Mouse (Mus musculus): Measurements from ENCODE around the gene Hoxa13. TPM values are rescaled to one million over a fixed set of nuclear protein-coding genes. Genes with fewer than 3 reads are reported as not detected.

The Hoxa13 gene
- total RNA-seq, 2 experiments from 2014 or later: 3.7 to 6.0 TPM

DNA sequence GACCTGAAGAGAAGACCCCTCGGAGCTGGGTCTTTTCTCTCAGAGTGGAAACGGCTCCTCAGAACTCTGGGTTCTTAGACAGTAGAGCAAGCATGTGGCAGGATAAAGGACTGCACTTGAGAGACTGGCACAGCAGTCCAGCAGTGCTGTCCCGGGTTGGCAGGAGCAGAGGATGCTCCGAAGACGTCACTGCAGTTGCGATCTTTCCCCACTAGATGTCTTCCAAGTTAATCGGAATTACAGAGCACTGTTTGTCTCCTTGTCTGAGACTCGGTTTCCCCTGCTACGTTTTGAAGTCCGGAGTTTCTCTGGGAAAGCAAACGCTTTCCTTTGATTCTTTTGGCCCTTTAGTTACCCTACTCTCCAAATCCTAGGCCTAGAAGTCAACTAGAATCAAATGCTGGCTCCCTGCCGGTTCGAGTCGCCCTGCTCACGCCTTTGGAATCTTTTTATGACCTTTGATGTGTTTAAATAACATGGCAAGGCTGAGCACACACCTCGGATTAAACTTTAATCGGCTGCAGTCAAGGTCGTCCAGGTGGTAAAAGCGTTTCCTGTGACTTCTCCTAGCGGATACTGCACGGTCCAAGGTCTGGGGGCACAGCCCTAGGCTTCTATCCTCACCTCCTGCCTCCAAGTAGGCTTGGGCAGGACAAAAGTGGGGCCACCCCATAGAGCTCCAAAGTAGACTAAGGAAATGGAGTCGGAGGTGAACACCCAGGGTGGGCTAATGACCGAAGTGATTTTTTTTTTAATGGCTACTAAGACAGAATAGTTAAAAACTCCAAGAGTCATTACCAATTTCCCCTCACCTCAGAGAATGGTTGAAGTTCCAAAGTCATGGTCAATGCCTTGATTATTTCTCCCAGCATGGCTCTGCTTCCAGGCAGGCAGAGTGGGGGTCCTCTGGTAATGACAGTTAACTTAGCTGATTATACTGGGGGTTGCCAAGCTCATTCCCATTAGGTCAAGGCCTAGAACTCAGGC, 10.1 kb upstream of the Hoxa13 start:
- peak; percentile 71 for DNase-seq (ENCODE audit: low spot score)

DNA sequence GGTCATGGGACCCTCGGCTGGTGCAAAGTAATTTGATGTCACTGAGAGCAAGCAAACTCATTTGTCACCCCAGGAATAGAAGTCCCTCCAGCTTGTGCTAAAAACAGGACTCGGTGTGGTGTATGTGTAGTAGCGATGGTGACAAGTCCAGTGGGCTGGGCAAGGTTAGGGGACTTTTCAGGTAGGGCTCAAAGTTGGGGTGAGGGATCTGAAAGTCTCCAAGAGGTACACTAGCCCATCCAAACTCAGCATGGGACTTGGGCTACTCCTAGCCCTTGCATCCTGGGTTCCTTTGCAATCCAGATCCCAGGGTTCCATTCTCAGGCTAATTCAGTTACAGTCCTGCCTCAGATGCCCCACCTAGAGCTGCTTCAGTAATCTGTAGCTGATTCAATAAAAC, 8.1 kb upstream of the Hoxa13 start:
- no peak for DNase-seq (ENCODE audit: low spot score)

DNA sequence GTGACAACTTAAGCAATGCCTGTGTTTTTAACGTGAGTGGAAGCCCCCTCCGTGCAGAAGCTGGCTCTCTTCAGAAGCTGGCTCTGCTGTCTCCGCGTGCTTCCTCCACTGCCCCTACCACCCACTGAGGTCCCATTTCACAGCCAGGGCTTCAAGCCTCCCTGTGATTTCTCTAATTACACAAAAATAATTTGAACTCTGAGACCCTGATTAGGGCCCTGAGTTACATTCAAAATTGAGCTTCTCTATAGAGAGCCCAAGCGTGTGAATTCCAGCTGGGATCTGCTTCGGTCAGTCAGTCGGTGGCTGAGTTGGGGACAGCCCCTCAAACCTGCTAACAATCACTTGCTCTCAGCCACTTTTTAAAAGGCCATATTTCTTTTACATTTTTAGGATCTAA, 7.7 kb upstream of the Hoxa13 start:
- no peak for DNase-seq (ENCODE audit: low spot score)

DNA sequence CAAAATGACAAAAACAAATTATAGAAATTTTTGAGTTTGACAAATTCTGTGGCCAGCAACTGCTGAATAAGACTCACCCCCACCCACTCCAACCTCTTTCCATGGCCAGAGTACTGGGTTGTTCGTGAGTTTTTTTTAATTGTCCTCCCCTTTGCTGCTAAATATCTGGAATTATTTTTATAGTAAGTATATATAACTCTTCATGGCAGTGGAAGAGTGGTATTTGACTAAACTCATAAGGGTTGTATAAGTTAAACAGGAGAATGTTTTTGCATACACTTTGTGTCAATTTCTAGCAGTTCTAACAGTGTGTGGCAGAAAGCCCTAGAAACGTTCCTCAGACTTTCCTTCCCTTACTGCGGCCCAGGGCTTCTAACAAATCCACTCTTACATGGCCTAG, 7.0 kb upstream of the Hoxa13 start:
- no peak for DNase-seq (ENCODE audit: low spot score)

DNA sequence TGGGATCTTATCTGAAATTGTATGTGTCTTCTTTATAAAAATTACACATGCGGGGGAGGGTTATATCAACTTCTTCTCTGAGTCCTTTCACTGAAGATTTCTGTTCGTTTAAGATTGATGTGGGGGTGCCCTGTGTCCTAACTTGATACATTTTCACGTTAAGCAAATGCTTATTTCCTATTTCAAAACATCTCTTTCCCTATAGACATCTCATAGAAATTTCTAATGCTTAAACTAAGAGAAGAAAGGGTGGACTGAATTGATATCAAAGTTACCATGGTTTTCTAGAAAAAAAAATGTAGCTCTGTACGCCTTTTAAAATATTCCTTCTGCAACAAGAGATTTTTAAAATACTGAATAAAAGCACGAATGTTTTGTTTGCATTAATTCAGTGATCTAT, 6.5 kb upstream of the Hoxa13 start:
- no peak for DNase-seq (ENCODE audit: low spot score)

DNA sequence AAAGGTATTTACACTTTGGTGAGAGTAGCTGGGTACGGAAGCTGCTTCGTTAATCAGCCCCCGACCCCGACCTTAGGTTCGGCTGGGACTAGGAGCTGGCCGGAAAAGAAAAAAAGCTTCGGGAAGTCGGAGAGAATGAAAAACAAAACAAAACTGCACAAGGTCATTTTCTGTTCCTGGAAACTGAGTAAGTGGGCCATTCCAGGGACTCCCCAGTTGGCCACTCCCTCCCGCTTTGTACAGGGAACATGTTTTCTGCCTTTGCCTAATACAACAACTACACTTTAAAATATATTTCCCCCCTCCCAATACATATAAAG, 5.9 kb upstream of the Hoxa13 start:
- DNase-seq (ENCODE audit: low spot score): no peak

DNA sequence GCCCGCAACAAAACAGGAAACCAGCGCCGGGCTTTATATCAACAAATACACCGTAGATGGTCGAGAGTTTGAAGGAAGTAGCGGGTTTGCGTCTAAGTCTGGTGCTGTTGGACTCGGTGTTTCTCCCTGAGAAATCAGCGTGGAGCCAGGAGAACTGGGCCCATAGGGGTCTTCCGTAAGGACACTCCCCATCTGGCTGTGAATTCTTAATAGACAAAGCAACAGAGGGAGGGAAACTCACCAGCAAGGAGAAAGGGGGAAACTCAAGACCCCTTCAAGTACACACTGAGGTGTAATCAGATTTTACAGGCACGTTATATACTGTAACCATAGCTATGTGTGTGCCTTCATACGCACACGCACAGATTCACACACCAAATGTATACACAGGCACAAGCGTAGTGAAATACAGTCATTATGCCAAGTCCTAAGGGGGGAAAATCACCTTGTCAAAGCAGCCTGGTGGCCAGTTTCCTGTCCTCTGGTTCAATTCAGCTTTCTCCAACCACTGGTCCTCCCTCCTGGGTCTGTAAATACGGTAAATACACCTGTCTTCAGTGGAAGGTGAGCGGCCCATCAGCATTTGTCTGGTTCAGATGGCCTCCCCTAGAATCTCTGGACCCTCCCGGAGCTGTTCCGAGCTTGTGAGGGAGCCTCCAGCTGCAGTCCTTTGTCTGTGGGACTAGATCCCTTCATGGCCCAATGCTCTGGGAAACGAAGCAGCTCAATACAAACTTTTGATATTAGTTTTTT, 5.4 kb upstream of the Hoxa13 start:
- DNase-seq (ENCODE audit: low spot score): no peak

DNA sequence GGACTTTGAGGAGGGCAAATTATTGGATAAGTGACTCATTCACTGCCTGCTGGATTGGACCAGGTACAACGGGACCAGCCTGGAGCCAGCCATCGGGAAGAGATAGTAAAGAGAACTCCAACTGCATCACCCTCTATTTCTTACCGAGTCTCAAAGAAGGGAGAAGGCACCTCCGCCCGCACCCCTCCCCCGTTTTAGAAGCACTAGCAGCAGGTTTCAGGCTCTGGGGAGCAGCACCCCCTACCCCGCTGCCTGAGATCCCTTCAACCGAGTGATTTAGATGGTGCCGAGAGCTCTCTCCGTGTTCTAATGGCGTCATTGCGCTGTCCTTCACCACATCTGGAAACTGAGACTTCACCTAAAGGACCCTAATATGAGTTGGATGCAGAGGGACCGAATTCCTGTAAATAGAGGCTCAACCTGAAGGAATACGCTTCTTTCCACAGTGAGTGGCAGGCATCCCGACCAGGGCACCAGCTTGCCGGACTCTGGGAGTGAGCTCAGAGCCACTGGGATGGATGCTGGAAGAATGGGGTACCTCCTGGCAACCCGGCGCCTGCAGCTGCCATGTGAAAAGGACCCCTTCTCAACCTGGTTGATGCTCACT, 4.7 kb upstream of the Hoxa13 start:
- DNase-seq (ENCODE audit: low spot score): no peak

DNA sequence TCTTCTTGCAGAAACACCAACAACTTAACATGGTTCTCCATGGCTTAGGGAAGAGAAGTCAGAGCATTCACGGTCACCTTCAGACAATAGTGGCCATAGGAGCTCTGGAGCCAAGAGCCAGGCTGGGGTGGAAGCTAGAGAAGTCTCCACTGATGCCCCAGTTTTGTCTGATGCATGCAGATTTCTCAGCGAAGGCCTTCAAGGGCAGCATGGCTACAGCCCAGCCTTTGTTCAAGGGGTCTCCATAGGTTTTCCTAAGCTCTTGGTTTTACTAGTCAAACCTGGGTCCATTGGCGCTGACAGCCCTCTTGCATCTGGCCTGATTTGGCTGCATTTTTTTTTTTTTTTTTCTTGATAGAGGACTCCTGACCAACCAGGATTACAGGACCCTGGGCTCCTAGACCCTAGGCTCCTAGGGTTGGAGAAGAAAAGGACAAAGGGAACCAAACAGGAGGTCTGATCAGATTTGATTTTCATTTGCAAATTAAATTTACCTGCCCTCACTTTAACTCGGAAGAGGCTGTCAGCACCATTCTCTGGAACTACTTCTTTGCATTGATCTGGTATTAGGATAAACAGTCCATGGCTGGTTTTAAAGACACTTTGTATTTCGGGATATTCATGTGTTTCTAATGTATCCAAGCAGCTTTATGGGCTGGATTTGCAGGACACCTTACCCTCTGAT, 3.6 kb upstream of the Hoxa13 start:
- DNase-seq (ENCODE audit: low spot score): no peak

DNA sequence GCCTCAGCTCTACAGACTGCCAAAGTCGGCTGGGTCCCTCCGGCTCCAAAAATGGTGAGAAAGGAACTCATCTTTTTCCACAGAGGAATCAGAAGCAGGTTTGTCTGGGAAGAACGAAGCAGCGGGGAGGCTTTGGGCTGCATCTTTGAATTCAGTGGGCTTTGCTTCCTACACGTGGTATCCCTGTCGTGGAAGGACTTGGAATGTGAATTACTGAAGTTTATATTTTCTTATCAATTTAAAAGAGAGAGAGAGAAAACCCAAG, 2.6 kb upstream of the Hoxa13 start:
- DNase-seq (ENCODE audit: low spot score): no peak

DNA sequence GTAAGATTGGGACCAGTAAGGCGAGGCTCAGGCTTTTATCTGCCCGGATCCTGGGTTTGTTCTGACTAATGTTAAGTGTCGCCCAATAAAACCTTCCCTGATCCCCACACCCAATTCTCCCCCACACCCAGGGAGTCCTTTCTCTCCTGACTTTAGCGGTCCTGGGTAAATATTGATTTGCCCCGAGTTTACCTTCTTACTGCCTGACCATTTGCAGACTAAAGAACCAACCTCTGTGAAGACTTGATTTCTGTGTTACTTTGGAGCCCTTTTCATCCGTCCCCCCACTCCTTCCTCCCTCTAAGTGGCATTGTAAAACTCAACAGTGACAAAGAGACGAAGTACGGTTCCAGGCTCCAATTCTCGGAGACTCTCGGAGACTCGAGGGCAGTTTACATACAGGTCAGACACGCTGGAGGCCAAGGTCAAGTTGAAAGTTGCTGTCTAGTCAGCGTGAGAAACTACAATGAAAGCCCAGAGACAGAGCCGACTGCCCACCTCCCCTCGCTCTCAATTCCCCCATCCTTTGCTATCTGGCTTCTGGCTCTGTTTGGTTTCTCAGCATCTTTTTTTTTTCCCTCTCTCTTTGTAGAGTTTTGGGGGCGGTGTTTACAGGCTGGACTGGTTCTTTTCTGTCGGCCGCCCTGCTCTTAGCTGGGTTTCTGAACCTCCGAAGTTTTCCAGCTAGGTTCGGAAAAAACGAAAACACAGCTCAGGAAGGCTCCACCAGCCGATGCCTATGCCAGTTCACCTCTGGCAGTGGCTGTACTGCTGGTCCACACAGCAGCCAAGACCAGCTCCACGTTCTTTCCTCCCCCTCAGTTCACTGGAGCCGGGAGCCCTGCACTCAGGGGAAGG, 2.0 kb upstream of the Hoxa13 start:
- DNase-seq (ENCODE audit: low spot score): no peak

DNA sequence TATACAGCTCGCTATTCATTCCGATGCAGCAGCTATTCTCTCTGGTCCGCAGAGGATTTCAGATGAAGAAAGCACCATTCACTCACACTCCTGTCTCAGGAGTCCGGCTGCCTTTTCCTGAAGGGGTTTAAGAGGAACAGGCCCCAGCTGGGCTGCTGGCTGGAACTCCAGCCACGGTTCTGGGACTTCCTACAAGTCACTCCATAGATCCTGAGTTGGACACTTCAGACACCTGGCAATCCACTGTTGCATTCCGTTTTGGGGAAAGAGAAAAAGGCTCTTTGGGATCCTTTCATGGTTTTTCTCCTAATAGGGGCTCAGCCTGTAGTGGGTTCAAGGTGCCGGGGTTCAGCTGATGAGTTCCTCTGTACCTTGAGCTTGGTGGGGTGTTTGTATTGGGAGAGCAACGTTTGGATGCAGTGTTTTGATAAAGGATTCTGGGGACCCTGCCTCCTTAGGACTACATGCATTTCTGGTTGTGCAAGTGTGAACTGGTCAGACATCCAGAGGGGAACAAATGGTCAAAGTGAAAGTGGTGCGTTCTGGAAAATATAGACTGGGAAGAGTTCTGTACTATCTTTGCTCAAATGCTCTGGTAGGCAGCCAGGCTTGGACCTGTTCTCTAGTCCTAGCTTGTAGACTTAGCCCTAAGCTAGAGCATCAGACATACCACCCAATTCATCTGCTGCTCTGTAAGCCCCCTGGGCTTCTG, 1.2 kb upstream of the Hoxa13 start:
- no peak for DNase-seq (ENCODE audit: low spot score)

DNA sequence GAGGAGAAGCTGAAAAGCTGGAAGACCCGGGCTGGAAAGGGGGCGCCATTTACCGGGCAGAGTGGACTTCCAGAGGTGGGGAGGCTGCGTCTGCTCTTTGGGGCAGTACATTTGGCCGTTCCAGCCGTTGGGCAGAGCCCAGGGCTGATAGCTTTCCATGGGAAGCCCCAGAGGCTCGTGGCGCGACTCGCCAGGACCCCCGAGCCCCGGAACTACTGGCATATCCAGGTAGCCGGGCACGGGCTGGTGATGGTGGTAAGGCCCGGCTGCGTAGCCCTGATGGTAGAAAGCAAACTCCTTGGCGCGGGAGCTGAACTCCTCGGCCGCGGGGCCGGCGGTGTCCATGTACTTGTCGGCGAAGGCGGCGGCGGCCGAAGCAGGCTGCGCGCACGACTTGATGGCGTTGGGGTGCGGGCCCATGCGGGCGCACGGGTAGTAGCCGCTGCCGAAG, 844 bp downstream of the Hoxa13 start:
- no peak for DNase-seq (ENCODE audit: low spot score)

DNA sequence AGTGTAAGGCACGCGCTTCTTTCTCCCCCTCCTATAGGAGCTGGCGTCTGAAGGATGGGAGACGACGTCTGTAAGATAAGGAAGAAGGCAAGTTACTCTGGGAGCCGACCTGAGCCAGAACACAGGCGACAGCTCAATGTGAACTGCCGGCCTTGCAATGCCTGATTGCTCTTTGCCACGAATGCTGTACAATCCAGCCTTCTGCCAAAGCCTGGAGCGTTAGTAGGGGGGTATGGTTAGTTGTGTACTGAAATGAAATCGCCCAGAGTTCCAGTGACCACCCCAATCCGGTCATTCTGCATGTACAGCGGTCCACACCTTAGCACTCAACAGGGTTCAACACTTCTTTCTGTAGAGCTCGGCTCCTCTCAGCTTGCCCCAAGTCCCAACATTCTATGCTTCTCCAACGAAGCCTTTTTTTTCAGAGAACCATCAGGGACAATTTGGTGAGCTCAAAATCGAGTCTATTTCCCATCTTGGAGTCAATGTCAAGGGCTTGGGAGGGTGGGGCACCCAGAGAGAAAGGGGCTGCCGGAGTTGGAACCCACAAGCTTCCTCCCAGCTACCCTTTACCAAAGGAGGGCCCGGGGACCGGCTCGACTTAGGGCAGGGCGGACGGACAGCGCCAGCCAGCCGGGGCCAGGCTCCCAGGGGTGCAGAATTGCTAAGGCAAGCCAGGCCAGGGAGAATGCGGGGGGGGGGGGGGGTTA, 1.4 kb downstream of the Hoxa13 start:
- no peak for DNase-seq (ENCODE audit: low spot score)

DNA sequence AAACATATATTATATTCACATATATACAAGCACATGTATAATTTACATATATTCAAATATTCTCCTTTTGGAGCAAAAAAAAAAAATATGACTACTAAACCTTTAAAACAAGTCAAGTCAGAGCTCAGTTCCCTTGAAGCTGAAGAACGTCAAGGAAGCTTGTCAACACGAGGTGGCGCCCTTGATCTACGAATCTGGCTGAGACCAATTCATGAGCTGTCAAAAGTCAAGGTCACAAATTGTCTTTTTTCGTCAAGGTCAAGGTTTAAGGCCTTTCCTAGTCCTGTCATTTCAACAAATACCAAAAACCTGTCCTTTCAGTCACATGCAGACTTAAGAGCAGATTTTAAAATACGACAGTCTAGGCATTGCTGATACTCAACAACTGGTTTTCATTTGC, 3.7 kb downstream of the Hoxa13 start:
- DNase-seq (ENCODE audit: low spot score): peak; percentile 86

DNA sequence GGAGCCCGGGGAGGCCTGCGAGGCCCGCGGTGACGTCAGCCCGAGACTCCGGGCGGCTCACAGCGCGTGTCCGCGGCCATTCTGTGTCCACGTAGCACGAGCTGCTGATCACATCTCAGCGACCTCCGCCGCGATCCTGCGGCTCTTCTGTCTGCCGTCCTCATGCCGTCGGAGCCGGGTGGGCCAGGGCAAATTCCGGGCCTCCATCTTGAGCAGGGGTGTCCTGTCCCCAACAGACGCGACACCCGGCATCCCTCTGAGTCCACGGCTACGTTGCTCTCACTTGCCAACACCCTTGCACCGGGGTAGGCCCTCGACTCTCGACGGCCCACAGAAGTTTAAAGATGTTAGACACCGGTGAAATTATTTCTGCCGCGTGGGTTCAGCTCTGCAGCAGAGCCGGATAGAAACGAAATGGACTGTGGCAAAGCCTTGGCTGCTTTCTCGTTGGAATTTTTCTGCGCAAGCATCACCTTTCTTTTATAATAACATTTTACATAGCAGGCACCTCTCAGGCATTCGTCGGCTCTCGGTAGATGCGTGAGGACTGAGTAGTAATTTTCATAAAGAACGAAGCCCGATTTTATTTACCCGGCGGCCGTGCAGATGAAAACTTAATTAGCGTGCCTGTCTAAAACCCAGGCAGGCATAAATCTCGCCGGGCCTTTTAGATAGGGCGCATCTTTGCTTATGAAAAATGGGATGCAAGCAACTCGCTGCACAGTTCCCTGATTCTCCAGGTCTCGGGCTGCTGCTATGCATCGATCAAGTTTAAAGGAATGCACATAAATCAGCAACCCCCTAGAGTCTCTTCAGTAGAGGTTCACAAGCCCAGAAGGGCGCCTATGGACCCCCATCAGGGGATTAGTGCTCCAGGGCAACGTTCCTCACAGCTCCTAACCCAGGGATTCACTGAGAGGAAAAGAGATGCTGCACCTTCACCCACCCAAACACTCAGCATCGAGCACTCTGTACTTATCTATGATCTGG, 6.9 kb downstream of the Hoxa13 start:
- no peak for DNase-seq (ENCODE audit: low spot score)

DNA sequence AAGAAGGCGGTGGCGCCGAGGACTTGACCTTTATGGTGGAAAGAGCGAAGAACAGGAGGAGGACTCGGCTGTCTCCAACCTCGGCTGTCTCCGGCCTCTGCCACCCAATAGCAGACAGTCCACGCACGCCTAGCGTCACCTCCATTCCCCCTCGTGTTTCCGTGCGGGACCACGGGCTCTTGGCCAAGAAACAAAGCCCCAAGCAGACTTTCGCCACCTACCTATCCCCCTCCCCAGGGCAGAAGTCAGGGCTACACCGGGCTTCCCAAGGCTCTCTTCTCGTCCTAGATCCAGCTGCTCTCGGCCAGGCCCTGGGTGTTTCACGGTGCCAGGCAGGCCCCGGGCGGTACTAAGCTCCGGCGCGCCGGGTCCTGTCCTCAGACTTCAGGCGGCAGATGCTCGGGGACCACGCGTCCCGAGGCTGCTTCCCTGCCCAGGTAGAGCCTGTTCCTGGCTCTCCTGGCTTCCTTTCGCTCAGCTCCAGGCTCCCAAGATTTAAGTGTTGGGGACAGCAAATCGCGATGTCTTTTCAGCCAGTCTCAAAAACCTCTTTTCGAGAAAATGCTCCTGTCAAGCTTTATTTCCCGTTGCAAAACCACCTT, 7.8 kb downstream of the Hoxa13 start:
- no peak for DNase-seq (ENCODE audit: low spot score)
